Mouse (Mus musculus) naive thymus-derived CD4-positive, alpha-beta T cell, adult 2 months (primary cell): Measurements from ENCODE around the gene Nub1.

Experiments used
- DNase-seq: peaks from one replicate; pipeline ENCODE4 v3.0.0-alpha.2; 2011; ENCODE audit warnings: low read depth

Nub1 gene

DNA sequence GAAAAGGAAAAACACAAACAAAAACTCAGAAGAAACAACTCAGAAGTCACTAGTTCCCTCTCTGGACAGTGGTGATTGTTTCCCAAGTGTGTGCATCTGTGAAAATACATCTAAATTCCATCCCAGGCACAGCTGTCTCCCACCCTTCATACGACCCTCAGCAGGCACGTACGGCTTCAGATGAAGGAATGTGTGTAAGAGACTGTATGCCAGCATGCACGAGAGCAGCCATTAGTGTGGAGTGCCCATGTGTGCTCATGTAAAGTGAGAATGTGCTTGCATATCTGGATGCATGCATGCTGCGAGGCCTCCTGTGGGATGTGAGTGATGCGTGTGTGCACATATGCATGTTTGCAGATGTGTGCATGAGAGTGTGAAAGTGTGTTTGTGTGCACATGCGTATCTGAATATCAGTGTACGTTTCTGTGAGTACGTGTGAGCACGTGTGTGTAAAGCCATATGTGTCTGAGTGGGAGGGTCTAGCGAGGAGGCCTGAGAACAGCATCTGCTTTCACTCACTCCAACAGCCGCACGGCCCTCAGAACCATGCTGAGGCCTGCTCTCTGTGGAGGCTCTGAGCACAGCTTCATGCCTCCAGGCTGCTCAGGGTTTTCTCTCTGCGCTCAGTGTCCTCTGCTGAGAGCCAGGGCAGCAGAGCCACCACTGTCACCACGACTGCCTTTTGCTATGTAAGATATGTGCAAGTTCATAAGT lies 56.0 kb downstream of the Nub1 start:
- no peak for DNase-seq

DNA sequence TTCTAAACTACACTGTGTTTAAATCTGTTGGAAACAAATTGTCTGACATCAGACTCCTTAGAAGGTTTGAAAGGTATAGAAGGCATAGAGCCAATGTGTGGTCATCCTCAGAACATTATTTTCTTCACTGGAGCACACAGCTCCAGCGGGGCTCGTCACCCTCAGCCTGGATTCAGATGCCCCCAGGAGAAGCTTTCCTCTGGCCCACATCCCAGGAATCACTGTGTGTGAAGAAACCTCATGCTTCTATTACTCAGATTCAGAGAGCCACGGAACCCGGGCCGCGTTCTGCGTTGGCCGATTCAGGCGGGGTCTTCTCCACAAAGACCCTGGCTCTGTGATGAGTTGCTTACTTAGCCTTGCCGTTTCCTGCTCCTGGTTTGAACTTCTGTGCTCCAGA lies 58.6 kb downstream of the Nub1 start:
- DNase-seq: no peak

GRCm38 (mm10) chr5:24747533-24747932 lies 62.2 kb downstream of the Nub1 start:
- DNase-seq: no peak

DNA sequence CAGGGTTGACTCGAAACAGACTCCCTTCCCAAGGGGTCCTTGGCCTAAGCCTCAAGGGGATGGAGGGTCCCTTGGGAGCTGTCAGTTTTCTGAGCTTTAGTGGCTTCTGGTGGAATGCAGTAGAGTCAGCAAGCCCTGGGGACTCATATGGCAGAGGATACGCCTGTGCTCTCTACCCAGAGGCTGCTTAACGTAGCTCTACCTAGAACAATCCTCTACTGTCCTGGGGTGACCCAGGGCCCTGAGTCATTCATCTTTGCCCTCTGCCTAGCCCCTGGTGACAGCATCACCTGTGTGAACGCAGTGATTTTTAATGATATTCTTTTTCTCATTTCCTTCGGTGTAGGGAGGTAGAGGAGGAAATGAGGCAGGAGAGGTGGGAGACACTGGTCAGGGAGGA lies 64.4 kb downstream of the Nub1 start:
- no peak for DNase-seq

DNA sequence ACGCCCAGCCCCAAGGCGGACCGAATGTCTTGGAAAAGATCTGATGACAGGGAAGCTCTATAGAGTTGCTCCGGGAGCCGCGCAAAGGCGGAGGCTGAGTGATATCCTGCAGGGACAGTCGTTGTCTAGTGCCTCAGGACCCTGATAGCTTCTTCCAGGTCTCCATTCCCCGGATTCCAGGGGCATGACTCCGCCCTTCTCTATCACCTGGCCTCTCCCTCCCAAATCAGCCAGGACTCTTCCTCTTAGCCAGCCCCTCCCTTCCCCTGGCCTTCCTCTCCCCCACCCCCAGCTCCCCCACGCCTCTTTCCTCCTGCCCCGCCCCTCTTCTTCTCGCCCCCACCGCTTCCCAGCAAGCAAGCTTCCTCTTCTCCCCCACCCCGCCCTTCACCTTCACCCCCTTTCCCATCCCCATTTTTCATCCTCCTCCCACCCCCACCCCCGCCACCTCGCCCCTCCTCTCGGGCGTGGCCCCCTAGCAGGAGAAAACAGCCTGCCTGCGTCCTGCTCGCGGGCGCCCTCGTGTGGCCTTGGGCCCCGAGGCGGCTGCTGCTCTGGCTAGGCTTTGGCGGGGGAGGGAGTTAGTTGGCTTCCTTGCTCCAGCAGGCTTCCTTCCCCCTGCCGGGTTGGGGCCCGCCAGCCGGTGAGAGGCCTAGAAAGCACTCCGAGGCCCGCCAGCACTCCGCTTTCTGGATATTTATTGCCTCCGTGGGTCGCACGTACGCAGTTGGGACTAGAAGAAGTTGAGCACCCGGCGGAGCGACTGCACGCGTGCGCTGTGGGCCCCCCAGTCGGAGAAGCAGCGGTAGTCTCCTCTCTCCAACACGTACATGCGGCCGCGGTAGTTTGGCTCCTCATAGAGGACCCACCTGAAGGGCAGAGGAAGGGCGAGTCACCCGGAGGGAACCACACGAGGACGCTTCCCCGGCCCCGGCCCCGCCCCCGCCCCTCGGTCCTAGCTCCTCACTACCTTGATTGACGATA lies 65.3 kb downstream of the Nub1 start:
- DNase-seq: peak; percentile 96

- DNase-seq: peak; percentile 82
These were observed 66.2 kb downstream of the Nub1 start for GRCm38 (mm10) chr5:24751305-24752174.

DNA sequence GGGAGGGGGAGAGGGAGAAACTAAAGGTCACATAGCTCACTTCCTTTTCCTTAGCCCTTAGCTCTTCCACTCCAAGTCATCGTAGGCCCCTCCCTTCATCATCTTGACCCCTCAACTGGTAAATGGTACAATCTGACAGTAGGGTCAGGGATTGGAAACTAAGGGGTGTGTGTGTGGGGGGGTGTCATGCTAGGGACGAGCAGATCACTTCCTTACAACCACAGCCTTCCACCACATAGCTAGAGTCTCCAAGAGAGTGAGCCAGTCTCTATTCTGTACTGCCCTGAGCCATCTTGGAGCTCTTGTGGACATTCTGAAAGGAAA lies 66.8 kb downstream of the Nub1 start:
- no peak for DNase-seq

GRCm38 (mm10) chr5:24756931-24757330 lies 71.6 kb downstream of the Nub1 start:
- no peak for DNase-seq

DNA sequence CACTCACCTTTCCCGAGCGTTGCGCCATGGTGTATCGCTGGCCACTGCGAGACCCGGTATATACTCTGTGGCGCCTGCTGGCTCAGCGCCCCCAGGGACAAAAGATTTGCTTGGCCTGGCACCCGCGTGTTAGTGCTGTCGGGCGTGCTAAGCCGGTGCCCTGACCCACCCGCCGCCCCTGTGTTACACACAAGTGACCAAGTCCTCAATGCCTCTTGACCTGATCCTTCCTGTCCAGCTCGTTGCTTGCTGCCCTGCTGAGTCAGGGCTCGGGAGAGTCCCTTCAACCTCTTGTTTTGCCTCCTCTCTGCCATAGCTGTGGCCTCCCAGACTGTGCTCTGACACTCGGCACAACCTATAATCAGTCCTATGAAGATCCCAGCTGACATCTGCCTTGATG lies 72.5 kb downstream of the Nub1 start, which contains the start of gene Crygn:
Gene Crygn (minus strand): TSS at position 193 of the 400 bp plus-strand sequence.
- no peak for DNase-seq
